Comparison of ENCODE assay signal across 15 mouse cellular contexts in genomic region chr19:20405015-20405414, GRCm38 (mm10). TPM values are rescaled to one million over a fixed set of nuclear protein-coding genes. Genes with fewer than 3 reads are reported as not detected.
DNase-seq lines count a peak whose midpoint lies in the region; ATAC-seq lines count a peak whose summit lies in the region.
"Had no signal": no experiment of that assay in that cellular context is flagged by ENCODE, and none has a peak within 500 bp of the region (broad histone marks: within the 10 kb centered on the region; RNA-seq: fewer than 3 reads in every experiment).

No protein-coding gene starts in this region.

- peak overlapping the region; percentile 66 for H3K27ac ChIP-seq in lung, embryonic 16.5 days (ENCODE audit: low read length)
- 0 out of 2 replicates have a peak overlapping the region, but pooled peaks have one; percentile 14 for H3K27ac ChIP-seq in stomach, embryonic 15.5 days
- H3K27ac ChIP-seq: embryonic facial prominence, embryonic 12.5 days; heart, embryonic 15.5 days; hindbrain, embryonic 15.5 days; liver, embryonic 13.5 days had no signal

- H3K4me1 ChIP-seq in lung, embryonic 16.5 days (replicated peaks; ENCODE audit: control insufficient read depth, insufficient read depth, low read length): peaks cover 6% of the 10 kb centered on the region
- no peaks in the 10 kb centered on the region for H3K4me1 ChIP-seq in stomach, embryonic 15.5 days
- H3K4me1 ChIP-seq: embryonic facial prominence, embryonic 12.5 days; heart, embryonic 15.5 days; hindbrain, embryonic 15.5 days; liver, embryonic 13.5 days had no signal

- peak; percentile 5 for DNase-seq in cerebellum, adult 11 months
- no peak for DNase-seq in lung, postnatal 36 days
- DNase-seq in cerebellum, adult 9-11 months: peak; percentile 15
- no peak for DNase-seq in kidney, postnatal 4 days
- DNase-seq: gastrocnemius, postnatal 36 days; kidney, adult 9 months; liver, embryonic 13.5 days had no signal

- no peaks in the 10 kb centered on the region for H3K36me3 ChIP-seq in lung, embryonic 16.5 days (ENCODE audit: control insufficient read depth, insufficient read depth, low read length)
- no peaks in the 10 kb centered on the region for H3K36me3 ChIP-seq in stomach, embryonic 15.5 days
- H3K36me3 ChIP-seq: embryonic facial prominence, embryonic 12.5 days; heart, embryonic 15.5 days; hindbrain, embryonic 15.5 days; liver, embryonic 13.5 days had no signal

- no peak for ATAC-seq in cerebellum, adult (ENCODE audit: insufficient number of reproducible peaks, low FRiP score, low TSS enrichment)
- ATAC-seq in lung, embryonic 16.5 days (ENCODE audit: low read depth): no peak
- ATAC-seq in stomach, embryonic 15.5 days (ENCODE audit: insufficient read depth, low FRiP score, low read depth): no peak
- ATAC-seq in granulocyte monocyte progenitor cell, adult 5-6 weeks (replicated peaks; ENCODE audit: poor library complexity, severe bottlenecking): no peak
- ATAC-seq: activated CD4-positive, CD25-positive, alpha-beta regulatory T cell, adult 4 months had no signal

- no peak overlapping the region for H3K4me3 ChIP-seq in lung, embryonic 16.5 days (ENCODE audit: low read length)
- no peak overlapping the region for H3K4me3 ChIP-seq in stomach, embryonic 15.5 days (replicated peaks)
- H3K4me3 ChIP-seq: embryonic facial prominence, embryonic 12.5 days; heart, embryonic 15.5 days; hindbrain, embryonic 15.5 days; liver, embryonic 13.5 days had no signal

- H3K9ac ChIP-seq in lung, embryonic 16.5 days (ENCODE audit: low read length): no peak overlapping the region
- H3K9ac ChIP-seq in stomach, embryonic 15.5 days: no peak overlapping the region
- H3K9ac ChIP-seq: embryonic facial prominence, embryonic 12.5 days; heart, embryonic 15.5 days; hindbrain, embryonic 15.5 days; liver, embryonic 13.5 days had no signal

- WGBS in lung, embryonic 16.5 days: 52% methylated on average over 4 of the region's 4 CpGs
- 53% methylated on average over 4 of the region's 4 CpGs for WGBS in stomach, embryonic 15.5 days

- no peaks in the 10 kb centered on the region for H3K9me3 ChIP-seq in lung, embryonic 16.5 days (ENCODE audit: control insufficient read depth, low read length)
- H3K9me3 ChIP-seq in stomach, embryonic 15.5 days: no peaks in the 10 kb centered on the region
- H3K9me3 ChIP-seq: embryonic facial prominence, embryonic 12.5 days; heart, embryonic 15.5 days; hindbrain, embryonic 15.5 days; liver, embryonic 13.5 days had no signal

- no peak overlapping the region for H3K4me2 ChIP-seq in lung, embryonic 16.5 days (ENCODE audit: low read depth, low read length)
- no peak overlapping the region for H3K4me2 ChIP-seq in stomach, embryonic 15.5 days
- H3K4me2 ChIP-seq: embryonic facial prominence, embryonic 12.5 days; heart, embryonic 15.5 days; hindbrain, embryonic 15.5 days; liver, embryonic 13.5 days had no signal

- H3K27me3 ChIP-seq in lung, embryonic 16.5 days (ENCODE audit: control insufficient read depth, insufficient read depth, low read depth, low read length): no peaks in the 10 kb centered on the region
- no peaks in the 10 kb centered on the region for H3K27me3 ChIP-seq in stomach, embryonic 15.5 days (replicated peaks)
- H3K27me3 ChIP-seq: embryonic facial prominence, embryonic 12.5 days; heart, embryonic 15.5 days; hindbrain, embryonic 15.5 days; liver, embryonic 13.5 days had no signal

RNA-seq across cellular contexts. Expression of gene Anxa1, which starts 14.3 kb away (rescaled TPM):
- polyA plus RNA-seq in lung, embryonic 16.5 days (2015; fragmentation: Nextera tagmentation; extraction: Ambion mirVana): 220 and 240 TPM in 2 replicates
- 398 and 654 TPM in 2 replicates for polyA plus RNA-seq in stomach, embryonic 15.5 days (2015; fragmentation: Nextera tagmentation; extraction: Ambion mirVana)
- 195 and 239 TPM in 2 replicates for total RNA-seq in granulocyte monocyte progenitor cell, adult 5-6 weeks (2014; fragmentation: Nextera tagmentation)
- total RNA-seq in granulocyte monocyte progenitor cell, adult 5-6 weeks (2017): 534 and 546 TPM in 2 replicates

Comparison
In these comparisons a context has a peak if more than half of its experiments do, and no peak if none do; other contexts are left out.
1. DNase-seq: peak in cerebellum, adult 11 months (single experiment) and cerebellum, adult 9-11 months (single experiment); none in lung, postnatal 36 days (single experiment) and kidney, postnatal 4 days (0 of 2).